Mouse (Mus musculus) T-helper 1 cell (primary cell): ENCODE results near the gene Tmem176a.
"Not testable (repeated sequence)": the region's sequence is repeated elsewhere in the genome, so short reads cannot be mapped to it uniquely, and the experiment has no call there.

Experiments used
- in situ Hi-C: fragments of 300-600 bp; cut with MboI, MseI; formaldehyde crosslinking; loops from one replicate; pipeline ENCODE4 v1.15.1; 2025; ENCODE audit warnings: high pct_unique_total_duplicates

The Tmem176a gene

DNA sequence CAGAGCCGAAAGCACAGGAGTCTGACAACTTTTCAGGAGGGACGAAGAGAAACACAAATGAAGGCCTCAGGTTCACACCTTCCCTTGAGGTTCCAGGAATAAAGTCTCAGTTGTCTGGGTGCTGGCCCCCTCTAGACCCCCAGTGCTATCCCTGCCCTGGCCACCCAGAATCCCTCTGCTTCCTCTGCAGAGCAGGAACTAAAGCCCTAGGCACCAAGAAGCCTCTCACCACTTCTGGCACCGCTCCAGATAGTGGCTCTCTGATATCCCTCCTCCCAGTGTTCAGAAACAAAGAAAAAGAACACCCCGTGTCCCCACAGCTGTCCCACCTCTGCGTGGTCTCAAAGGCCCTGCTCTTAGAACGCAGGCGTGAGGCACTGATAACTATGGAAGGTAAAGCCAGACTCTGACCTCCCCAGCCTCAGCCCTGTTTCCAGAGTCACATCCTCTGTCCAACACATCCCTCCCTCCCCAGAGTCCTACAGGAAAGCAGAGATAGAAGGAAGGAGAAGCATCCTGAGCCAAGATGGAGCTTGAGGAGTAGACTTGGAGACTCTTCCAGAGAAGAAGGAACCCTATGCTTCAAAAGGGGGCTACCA, at the start of gene Tmem176a:
Tmem176a (plus strand) TSS at position 549 of the 599 bp plus-strand sequence.
- in situ Hi-C loops = no loop called here

DNA sequence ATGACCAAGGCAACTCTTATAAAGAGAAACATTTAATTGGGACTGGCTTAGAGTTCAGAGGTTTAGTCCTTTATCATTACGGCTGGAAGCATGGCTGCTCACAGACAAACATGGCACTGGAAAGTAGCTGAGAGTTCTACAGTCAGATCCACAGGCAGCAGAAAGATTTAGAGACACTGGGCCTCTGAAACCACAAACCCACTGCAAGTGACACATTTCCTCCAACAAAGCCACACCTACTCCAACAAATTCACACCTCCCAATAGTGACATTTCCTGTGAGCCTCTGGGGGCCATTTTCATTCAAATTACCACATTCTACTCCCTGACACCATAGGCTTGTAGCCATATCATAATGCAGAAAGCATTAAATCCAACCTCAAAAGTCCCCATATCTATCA, 38.8 kb upstream of the Tmem176a start:
- in situ Hi-C loops = no loop called here

GRCm38 (mm10) chr6:48803406-48804051, 37.2 kb upstream of the Tmem176a start:
- in situ Hi-C loops = no loop called here

DNA sequence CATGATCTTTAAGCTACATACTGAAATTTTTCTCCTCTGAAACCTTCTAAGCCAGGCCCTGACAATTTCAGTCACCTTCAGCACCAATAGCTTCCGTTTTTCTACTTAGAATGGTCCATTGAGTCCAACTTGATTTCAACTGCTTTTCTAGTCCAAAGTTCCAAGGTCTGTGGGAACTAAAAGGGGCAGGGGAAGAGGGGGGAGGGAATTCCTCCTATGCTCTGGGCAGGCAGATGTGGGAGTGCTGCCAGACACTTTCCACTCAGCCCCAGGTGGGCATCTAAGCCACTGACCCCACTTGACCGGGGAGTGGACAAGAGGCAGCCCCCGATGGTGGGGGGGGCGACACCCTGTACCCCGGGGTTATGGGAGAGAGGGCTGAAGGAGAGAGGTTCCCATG, 36.4 kb upstream of the Tmem176a start:
- in situ Hi-C loops = no loop called here

- in situ Hi-C loops = no loop called here
Measured at GRCm38 (mm10) chr6:48806746-48807145, 34.0 kb upstream of the Tmem176a start.

DNA sequence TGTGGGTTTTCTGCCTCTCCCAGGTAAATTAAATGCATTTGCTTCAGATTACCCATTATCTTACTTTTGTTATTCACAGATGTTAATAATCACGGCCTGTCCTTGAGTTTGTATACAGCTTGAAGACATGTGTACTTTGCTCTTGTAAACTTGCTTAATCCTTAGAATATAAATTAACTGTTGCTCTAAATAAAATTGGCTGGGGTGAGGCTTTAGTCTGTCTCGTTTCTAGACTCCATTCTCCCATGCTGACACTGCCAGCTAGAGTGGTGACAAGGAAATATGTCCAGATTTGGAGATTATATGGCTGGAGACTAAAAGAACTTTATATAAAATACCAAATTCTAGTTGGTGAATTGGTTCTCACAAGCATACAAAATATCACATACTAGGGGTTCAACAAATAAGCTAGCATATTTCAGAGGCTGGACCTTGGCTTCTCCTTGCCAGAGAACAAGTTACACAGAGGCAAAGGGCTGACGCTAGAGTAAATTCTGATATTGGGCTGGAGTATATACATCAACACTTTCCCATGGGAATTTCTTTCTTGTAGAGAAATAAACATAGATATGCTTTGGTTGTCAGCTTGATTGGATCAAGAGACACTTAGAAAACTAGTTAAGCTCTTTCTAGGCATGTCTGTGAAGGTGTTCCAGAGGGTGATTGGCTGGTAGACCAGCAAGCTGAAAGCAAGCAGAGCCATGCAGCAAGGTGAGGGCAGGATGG, 31.1 kb upstream of the Tmem176a start:
- in situ Hi-C loops = no loop called here

DNA sequence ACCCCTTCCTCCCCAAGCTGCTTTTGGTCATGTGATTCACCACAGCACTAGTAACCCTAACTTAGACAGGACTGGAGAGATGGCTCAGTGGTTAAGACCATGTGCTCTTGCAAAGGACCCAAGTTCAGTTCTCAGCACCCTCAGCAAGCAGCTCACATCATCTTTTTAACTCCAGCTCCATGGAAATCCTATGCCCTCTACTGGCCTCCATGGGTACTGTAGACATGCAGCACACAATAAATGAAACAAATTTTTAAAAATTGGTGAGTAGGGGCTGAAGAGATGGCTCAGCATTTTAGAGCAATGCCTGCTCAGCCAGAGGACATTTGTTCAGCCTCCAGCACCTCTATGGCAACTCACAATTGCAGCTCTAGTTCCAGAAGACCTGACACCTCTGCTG, 25.7 kb upstream of the Tmem176a start:
- in situ Hi-C loops = no loop called here

DNA sequence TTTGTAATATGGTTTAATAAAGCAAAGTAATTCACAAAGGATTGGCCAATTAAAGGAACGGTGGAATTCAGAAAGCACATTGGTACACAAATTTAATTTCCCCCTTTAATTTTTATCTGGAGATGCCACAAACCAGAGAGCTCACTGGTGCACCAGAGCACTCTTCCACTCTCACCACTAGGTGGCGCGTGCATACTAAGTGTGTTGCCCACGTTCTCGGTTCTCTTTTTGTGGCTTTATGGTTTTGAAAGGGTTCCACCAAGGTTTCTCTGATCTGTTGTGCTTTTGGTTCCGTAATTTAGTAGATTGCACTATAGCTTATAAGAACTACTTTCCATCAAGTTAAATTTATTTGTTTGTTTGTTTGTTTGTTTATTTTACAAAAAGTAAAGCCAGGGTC, 22.9 kb upstream of the Tmem176a start:
- in situ Hi-C loops = no loop called here

GRCm38 (mm10) chr6:48821991-48822785, 18.5 kb upstream of the Tmem176a start:
- in situ Hi-C loops = not testable (repeated sequence)

DNA sequence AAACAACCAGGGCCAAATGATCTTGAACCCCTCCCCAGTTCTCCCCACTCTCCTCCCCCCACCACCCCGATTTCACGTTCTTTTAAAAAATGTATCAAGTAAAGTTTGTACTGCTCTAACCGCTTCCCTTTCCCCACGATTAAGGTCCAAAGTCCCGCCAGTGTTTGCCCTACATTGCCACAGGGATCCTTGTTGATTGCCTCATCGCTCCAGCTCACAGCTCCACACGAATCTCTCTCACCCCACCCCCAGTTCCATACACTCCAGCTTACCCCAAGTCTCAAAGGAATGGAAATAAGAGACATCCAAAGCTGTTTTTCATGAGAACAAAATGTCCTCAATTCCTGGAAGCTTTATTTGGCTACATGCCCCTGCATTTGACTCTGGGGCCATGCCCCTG, 15.7 kb upstream of the Tmem176a start:
- in situ Hi-C loops = no loop called here

- in situ Hi-C loops = no loop called here
Measured at GRCm38 (mm10) chr6:48828976-48829375, 11.7 kb upstream of the Tmem176a start.

- in situ Hi-C loops = no loop called here
Measured at GRCm38 (mm10) chr6:48829651-48830050, 11.1 kb upstream of the Tmem176a start.

- in situ Hi-C loops = no loop called here
Measured at GRCm38 (mm10) chr6:48830241-48830640, 10.5 kb upstream of the Tmem176a start.

GRCm38 (mm10) chr6:48831141-48831540, 9.6 kb upstream of the Tmem176a start:
- in situ Hi-C loops = no loop called here

GRCm38 (mm10) chr6:48832426-48832825, 8.3 kb upstream of the Tmem176a start:
- in situ Hi-C loops = no loop called here

GRCm38 (mm10) chr6:48833515-48833914, 7.2 kb upstream of the Tmem176a start:
- in situ Hi-C loops = no loop called here

- in situ Hi-C loops = no loop called here
Measured at GRCm38 (mm10) chr6:48835241-48835640, 5.5 kb upstream of the Tmem176a start.

DNA sequence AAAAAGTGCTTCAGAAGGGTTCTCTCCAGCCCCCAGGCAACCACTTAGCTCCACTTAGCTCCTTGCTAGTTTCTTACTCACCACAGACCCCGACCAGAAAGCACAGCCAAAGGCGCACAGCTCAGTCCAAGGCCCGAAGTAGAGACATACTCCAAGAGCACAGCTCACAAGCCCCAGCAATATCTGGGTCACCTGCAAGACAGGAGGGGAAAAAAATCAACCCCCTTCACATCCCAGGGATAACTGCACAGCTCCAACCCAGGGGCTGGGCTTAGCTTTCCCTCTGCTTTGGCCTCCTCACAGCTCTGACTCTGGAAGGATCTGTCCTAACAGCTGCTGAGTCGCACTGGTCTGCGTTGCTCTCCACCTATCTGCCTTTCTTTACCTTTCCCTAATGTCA, 4.6 kb upstream of the Tmem176a start:
- in situ Hi-C loops = no loop called here

DNA sequence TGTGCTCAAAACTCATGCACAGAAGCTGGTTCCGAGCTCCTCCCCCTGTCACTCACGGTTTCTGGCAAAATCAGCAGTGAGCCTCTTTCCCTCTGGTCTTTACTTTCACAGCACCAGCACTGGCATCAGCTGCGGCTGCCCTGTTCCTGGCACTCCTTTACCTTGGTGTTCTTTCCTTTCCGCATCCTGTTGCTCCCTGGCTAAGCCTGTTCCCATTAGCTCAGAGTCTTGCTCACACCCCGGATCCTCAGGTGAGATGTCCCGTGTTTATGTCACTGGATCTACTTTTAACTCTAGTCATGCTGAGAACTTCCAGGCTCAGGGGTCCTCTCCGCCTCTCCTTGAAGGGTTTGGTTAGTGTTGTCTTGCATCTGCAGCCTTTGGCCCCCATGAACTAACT, 3.2 kb upstream of the Tmem176a start:
- in situ Hi-C loops = no loop called here

DNA sequence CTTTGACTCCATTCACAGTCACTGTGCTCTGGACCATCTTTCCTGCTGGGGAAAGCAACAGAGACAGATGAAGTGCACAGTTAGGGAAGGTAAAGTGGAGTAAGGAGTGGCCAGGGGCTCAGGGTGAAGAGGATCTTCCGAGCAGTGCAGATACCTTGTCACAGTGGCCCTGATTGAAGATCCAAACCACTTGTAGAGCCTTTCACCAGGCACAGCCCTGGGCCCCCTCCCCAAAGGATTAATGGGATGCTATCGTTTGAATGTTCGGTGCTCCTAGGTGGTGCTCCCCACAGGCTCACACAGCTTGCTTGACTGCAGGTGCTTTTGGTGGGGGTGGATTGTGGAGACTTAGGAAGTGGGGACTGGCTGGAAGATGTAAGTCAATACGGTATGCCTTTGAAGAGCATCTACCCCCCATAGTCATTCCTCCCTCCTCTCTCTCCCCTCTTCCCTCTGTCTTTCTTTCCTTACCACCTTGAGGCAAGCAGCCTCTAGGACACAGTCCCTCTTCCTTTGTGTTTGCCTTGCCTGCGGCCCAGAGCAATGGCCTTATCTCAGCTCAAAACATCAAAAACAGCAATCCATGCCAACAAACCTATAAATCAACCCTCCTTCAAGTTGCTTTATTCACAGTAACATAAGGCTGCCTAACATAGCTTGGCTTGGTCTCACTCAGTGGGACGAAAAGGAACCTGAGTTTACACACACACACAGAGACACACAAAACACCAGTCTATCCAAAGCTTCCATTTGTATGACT, 2.2 kb upstream of the Tmem176a start:
- in situ Hi-C loops = no loop called here

- in situ Hi-C loops = no loop called here
Measured at GRCm38 (mm10) chr6:48840973-48841625, 380 bp downstream of the Tmem176a start, which contains the start of gene Tmem176b. TSS of gene Tmem176b (minus strand) at chr6:48841496.
